ENCODE assay signal across 8 mouse cellular contexts in the genomic region with DNA sequence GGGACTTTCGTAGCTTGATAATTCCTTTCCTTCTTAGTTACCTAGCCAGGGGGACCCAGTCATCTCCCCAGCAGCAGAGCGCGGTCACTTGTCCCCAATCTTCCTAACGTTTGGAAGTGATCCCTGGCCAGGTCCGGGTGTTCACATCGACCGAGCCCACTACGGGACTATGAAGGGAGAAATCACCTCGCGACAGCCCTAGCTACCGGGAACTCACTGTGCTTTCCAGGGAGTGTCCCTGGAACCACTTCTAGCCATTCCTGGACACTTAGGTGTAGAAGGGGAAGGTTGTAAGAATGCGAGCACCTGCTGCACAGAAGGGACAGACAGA. TPM values are rescaled to one million over a fixed set of nuclear protein-coding genes. Genes with fewer than 3 reads are reported as not detected.
A peak's percentile ranks its signal among the peaks of the same experiment; 100 is the strongest.
DNase-seq lines count a peak whose midpoint lies in the region; ATAC-seq and TF ChIP-seq lines count a peak whose summit lies in the region.

No protein-coding gene starts in this region.

- peak in 1 of 2 experiments; percentile 41 for DNase-seq in left cerebral cortex, adult 2 months (ENCODE audit: extremely low spot score in 1 of 2, low spot score in 2 of 2)
- no peak for DNase-seq in left cerebral cortex, adult 8-10 months (ENCODE audit: low spot score in 2 of 2)
- peak; percentile 56 for DNase-seq in embryo, embryonic 9.5 days (ENCODE audit: extremely low spot score)
- DNase-seq in heart, postnatal 25 days (ENCODE audit: low spot score) = peak; percentile 7
- DNase-seq in liver, embryonic 13.5 days = no peak
- DNase-seq in cerebellum, postnatal 10 days = no peak

- peaks cover 16% of the 10 kb centered on the region for H3K4me1 ChIP-seq in liver, embryonic 13.5 days (replicated peaks)
- H3K4me1 ChIP-seq in neural tube, embryonic 15.5 days = peaks cover 50% of the 10 kb centered on the region

- H3K27me3 ChIP-seq in liver, embryonic 13.5 days = peaks cover 61% of the 10 kb centered on the region
- H3K27me3 ChIP-seq in neural tube, embryonic 15.5 days (replicated peaks) = no peaks in the 10 kb centered on the region

- peak overlapping the region; percentile 85 for H3K4me3 ChIP-seq in left cerebral cortex, adult 2 months
- H3K4me3 ChIP-seq in liver, embryonic 13.5 days (replicated peaks) = peak overlapping the region; percentile 57
- H3K4me3 ChIP-seq in neural tube, embryonic 15.5 days (replicated peaks) = peak overlapping the region; percentile 63

- no peak overlapping the region for H3K9ac ChIP-seq in liver, embryonic 13.5 days
- peak overlapping the region; percentile 62 for H3K9ac ChIP-seq in neural tube, embryonic 15.5 days (replicated peaks)

- no peaks in the 10 kb centered on the region for H3K9me3 ChIP-seq in liver, embryonic 13.5 days (replicated peaks)
- H3K9me3 ChIP-seq in neural tube, embryonic 15.5 days (replicated peaks) = no peaks in the 10 kb centered on the region

- no peak for ATAC-seq in liver, embryonic 13.5 days (ENCODE audit: low read depth)
- 0 out of 2 replicates have a peak, but pooled peaks have one; percentile 1 for ATAC-seq in neural tube, embryonic 15.5 days (ENCODE audit: low FRiP score)
- no peak for ATAC-seq in cerebellum, adult (ENCODE audit: insufficient number of reproducible peaks, low FRiP score, low TSS enrichment)

- H3K27ac ChIP-seq in left cerebral cortex, adult 2 months = peak overlapping the region; percentile 75
- H3K27ac ChIP-seq in liver, embryonic 13.5 days = no peak overlapping the region
- peak overlapping the region; percentile 87 for H3K27ac ChIP-seq in neural tube, embryonic 15.5 days (replicated peaks)

- TF ChIP-seq CTCF in left cerebral cortex, adult 2 months (IDR thresholded peaks at IDR 0.05) = no peak

- intact Hi-C loops in left cerebral cortex, adult 2 months (cut with DNase I) = loop anchor here (2.0 to 10.0 kb wide), 8 partner anchors 382 to 1445 kb away; no protein-coding TSS in a partner anchor
- intact Hi-C loops in heart, postnatal 25 days (cut with DNase I) = loop anchor here (2.0 to 10.0 kb wide), 7 partner anchors 55 to 1518 kb away; no protein-coding TSS in a partner anchor

- under 1% methylated on average over 12 of the region's 12 CpGs for WGBS in liver, embryonic 13.5 days (ENCODE audit: insufficient replicate concordance)
- under 1% methylated on average over 12 of the region's 12 CpGs for WGBS in neural tube, embryonic 15.5 days

- H3K36me3 ChIP-seq in liver, embryonic 13.5 days = no peaks in the 10 kb centered on the region
- H3K36me3 ChIP-seq in neural tube, embryonic 15.5 days = no peaks in the 10 kb centered on the region

- peak overlapping the region; percentile 77 for H3K4me2 ChIP-seq in liver, embryonic 13.5 days
- peak overlapping the region; percentile 91 for H3K4me2 ChIP-seq in neural tube, embryonic 15.5 days

RNA-seq across cellular contexts. Expression of a gene that starts 0.7 kb away (rescaled TPM):
- 100 to 1,000 TPM; 173 to 174 TPM for total RNA-seq in left cerebral cortex, adult 2 months (2021)
- total RNA-seq in left cerebral cortex, adult 8-10 months (2022) = 100 to 1,000 TPM; 139 to 158 (median 143) TPM
- total RNA-seq in heart, postnatal 25 days (2021) = 10 to 100 TPM; 27.4 to 28.7 TPM
- polyA plus RNA-seq in liver, embryonic 13.5 days (2015; fragmentation: Nextera tagmentation; extraction: Ambion mirVana) = 0.47 and 0.66 TPM in 2 replicates
- 27.9 and 36.8 TPM in 2 replicates for polyA plus RNA-seq in neural tube, embryonic 15.5 days (2015; fragmentation: Nextera tagmentation; extraction: Ambion mirVana)

Comparison
In these comparisons a context has a peak if more than half of its experiments do, and no peak if none do; other contexts are left out.
1. DNase-seq: peak in embryo, embryonic 9.5 days (single experiment) and heart, postnatal 25 days (single experiment); none in left cerebral cortex, adult 8-10 months (0 of 2), liver, embryonic 13.5 days (single experiment) and cerebellum, postnatal 10 days (0 of 2).
2. RNA of a gene that starts 0.7 kb away (total RNA-seq): 173 to 174 TPM in left cerebral cortex, adult 2 months and 139 to 158 TPM in left cerebral cortex, adult 8-10 months; 27.4 to 28.7 TPM in heart, postnatal 25 days; every median in the first group is over 4 times any median in the second.
3. Peak in every context shown above with its lines, with median percentiles within 50 percentile points of each other: H3K4me3 ChIP-seq.